Comparison of ENCODE assay signal across 25 mouse cellular contexts in genomic region chr19:31616159-31616558, GRCm38 (mm10).
"Had no signal": no experiment of that assay in that cellular context is flagged by ENCODE, and none has a peak within 500 bp of the region (broad histone marks: within the 10 kb centered on the region; RNA-seq: fewer than 3 reads in every experiment).

No protein-coding gene starts in this region.

- H3K4me3 ChIP-seq: heart, adult 2 months; heart, embryonic 13.5 days; heart, embryonic 15.5 days; hindbrain, embryonic 12.5 days; kidney, embryonic 15.5 days; limb, embryonic 13.5 days; limb, embryonic 15.5 days had no signal

- ATAC-seq: hindbrain, embryonic 16.5 days; intestine, embryonic 16.5 days had no signal

- H3K36me3 ChIP-seq: heart, embryonic 13.5 days; heart, embryonic 15.5 days; hindbrain, embryonic 12.5 days; kidney, embryonic 15.5 days; limb, embryonic 13.5 days; limb, embryonic 15.5 days had no signal

- H3K4me2 ChIP-seq: heart, embryonic 11.5 days; heart, embryonic 13.5 days; heart, embryonic 15.5 days; hindbrain, embryonic 12.5 days; hindbrain, embryonic 14.5 days; kidney, embryonic 15.5 days; limb, embryonic 13.5 days; limb, embryonic 15.5 days had no signal

- DNase-seq: gastrocnemius, postnatal 14 days; gastrocnemius, postnatal 36 days; heart, adult 11 months; heart, adult 2 months; heart, postnatal 14 days; heart, postnatal 36 days; kidney, adult 11 months; kidney, adult 2 months; kidney, adult 9 months; kidney, postnatal 14 days; kidney, postnatal 36 days; layer of hippocampus, adult 9-11 months; layer of hippocampus, postnatal 36 days; left cerebral cortex, postnatal 4 days had no signal

- H3K27ac ChIP-seq: heart, adult 2 months; heart, embryonic 13.5 days; heart, embryonic 15.5 days; hindbrain, embryonic 12.5 days; hindbrain, embryonic 14.5 days; kidney, embryonic 15.5 days; kidney, postnatal 0 days; limb, embryonic 13.5 days; limb, embryonic 15.5 days had no signal

- H3K27me3 ChIP-seq: heart, embryonic 13.5 days; heart, embryonic 15.5 days; hindbrain, embryonic 12.5 days; kidney, embryonic 15.5 days; limb, embryonic 13.5 days; limb, embryonic 15.5 days had no signal

- H3K4me1 ChIP-seq: heart, embryonic 13.5 days; heart, embryonic 15.5 days; hindbrain, embryonic 12.5 days; limb, embryonic 13.5 days; limb, embryonic 15.5 days had no signal

- H3K9ac ChIP-seq: heart, embryonic 13.5 days; heart, embryonic 15.5 days; hindbrain, embryonic 12.5 days; hindbrain, embryonic 14.5 days; kidney, embryonic 15.5 days; limb, embryonic 13.5 days; limb, embryonic 15.5 days had no signal

- H3K9me3 ChIP-seq: heart, embryonic 13.5 days; heart, embryonic 15.5 days; hindbrain, embryonic 12.5 days; kidney, embryonic 15.5 days; limb, embryonic 13.5 days; limb, embryonic 15.5 days had no signal
